In the genomic region with DNA sequence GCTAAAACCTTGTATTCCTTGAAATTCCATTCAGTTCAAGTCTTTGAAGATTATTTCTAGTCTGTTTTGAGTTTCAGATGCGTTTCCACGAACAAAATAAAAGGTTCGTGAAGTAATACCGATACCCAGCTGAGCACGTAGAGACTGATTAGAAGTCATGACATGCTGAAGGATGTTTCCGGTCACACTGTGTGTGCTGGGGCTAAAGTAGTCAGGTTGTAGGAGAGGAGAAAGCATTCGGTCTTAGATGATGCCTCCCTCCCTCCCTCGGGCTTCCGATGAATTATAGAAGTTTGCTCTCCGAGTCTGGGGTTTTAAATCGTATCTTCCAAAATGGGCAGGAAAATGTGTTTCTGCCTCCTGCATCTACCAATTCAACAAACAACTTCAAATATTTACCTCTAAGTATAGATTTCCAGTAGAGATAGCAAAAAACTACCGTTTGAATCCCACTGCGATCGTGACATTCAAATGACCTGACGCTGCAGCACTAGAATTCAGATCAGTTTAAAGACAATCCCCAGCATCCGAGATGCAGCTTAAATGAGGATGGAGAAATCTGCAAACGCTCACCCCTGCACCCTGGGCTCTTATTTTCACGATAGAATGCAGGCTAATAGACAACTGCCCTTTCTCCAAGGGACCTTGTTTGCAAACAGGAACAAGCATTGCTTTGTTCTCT, we compare ENCODE assay signal across 11 mouse cellular contexts. TPM values are rescaled to one million over a fixed set of nuclear protein-coding genes. Genes with fewer than 3 reads are reported as not detected.
A peak's percentile ranks its signal among the peaks of the same experiment; 100 is the strongest.
DNase-seq lines count a peak whose midpoint lies in the region; ATAC-seq and TF ChIP-seq lines count a peak whose summit lies in the region.
"Had no signal": no experiment of that assay in that cellular context is flagged by ENCODE, and none has a peak within 500 bp of the region (broad histone marks: within the 10 kb centered on the region; RNA-seq: fewer than 3 reads in every experiment).

No protein-coding gene starts in this region.

- peak; percentile 70 for ATAC-seq in midbrain, embryonic 15.5 days (replicated peaks)
- ATAC-seq: Patski had no signal

- H3K4me3 ChIP-seq in left cerebral cortex, adult 2 months = peak overlapping the region; percentile 53
- H3K4me3 ChIP-seq in hindbrain, embryonic 10.5 days = peak overlapping the region; percentile 43
- H3K4me3 ChIP-seq in midbrain, embryonic 15.5 days = peak overlapping the region; percentile 39
- H3K4me3 ChIP-seq: liver, embryonic 13.5 days had no signal

- intact Hi-C loops in left cerebral cortex, adult 2 months (cut with DNase I) = no loop called here

- TF ChIP-seq CTCF in left cerebral cortex, adult 2 months (IDR thresholded peaks at IDR 0.05) = no peak

- H3K27ac ChIP-seq in left cerebral cortex, adult 2 months = peak overlapping the region; percentile 50
- H3K27ac ChIP-seq in hindbrain, embryonic 10.5 days = 0 out of 2 replicates have a peak overlapping the region, but pooled peaks have one; percentile 50
- peak overlapping the region; percentile 55 for H3K27ac ChIP-seq in midbrain, embryonic 15.5 days
- H3K27ac ChIP-seq: liver, embryonic 13.5 days had no signal

- peaks cover 13% of the 10 kb centered on the region for H3K4me1 ChIP-seq in hindbrain, embryonic 10.5 days (replicated peaks)
- H3K4me1 ChIP-seq in midbrain, embryonic 15.5 days = peaks cover 7% of the 10 kb centered on the region; the same call in 1 of the 2 replicates

- DNase-seq in embryo, embryonic 10.5 days (ENCODE audit: low spot score) = peak; percentile 21
- no peak for DNase-seq in embryo, embryonic 9.5 days (ENCODE audit: extremely low spot score)
- DNase-seq in left cerebral cortex, adult 2 months (ENCODE audit: extremely low spot score in 1 of 2, low spot score in 2 of 2) = no peak
- no peak for DNase-seq in left cerebral cortex, adult 8-10 months (ENCODE audit: low spot score in 2 of 2)
- no peak for DNase-seq in hindbrain, embryonic 10.5 days (ENCODE audit: low spot score)
- DNase-seq in adrenal gland, adult 2 months = no peak
- no peak for DNase-seq in urinary bladder, postnatal 4 days (ENCODE audit: low spot score in 2 of 2)
- DNase-seq: kidney, adult 11 months; liver, embryonic 13.5 days had no signal

- peaks cover 10% of the 10 kb centered on the region for H3K27me3 ChIP-seq in hindbrain, embryonic 10.5 days (ENCODE audit: insufficient read depth, poor library complexity, severe bottlenecking)
- 0 out of 2 replicates have a peak, but pooled peaks cover 3% of the 10 kb centered on the region for H3K27me3 ChIP-seq in midbrain, embryonic 15.5 days (replicated peaks)
- H3K27me3 ChIP-seq: Patski had no signal

- H3K36me3 ChIP-seq in hindbrain, embryonic 10.5 days = no peaks in the 10 kb centered on the region
- no peaks in the 10 kb centered on the region for H3K36me3 ChIP-seq in midbrain, embryonic 15.5 days (replicated peaks)
- H3K36me3 ChIP-seq: liver, embryonic 13.5 days had no signal

- WGBS in hindbrain, embryonic 10.5 days = 24% methylated on average over 18 of the region's 18 CpGs
- WGBS in midbrain, embryonic 15.5 days = 15% methylated on average over 18 of the region's 18 CpGs

- H3K9me3 ChIP-seq in hindbrain, embryonic 10.5 days = no peaks in the 10 kb centered on the region
- no peaks in the 10 kb centered on the region for H3K9me3 ChIP-seq in midbrain, embryonic 15.5 days
- H3K9me3 ChIP-seq: liver, embryonic 13.5 days had no signal

- H3K4me2 ChIP-seq in midbrain, embryonic 15.5 days = peak overlapping the region; percentile 58
- H3K4me2 ChIP-seq: liver, embryonic 13.5 days had no signal

- H3K9ac ChIP-seq in midbrain, embryonic 15.5 days = peak overlapping the region; percentile 43
- H3K9ac ChIP-seq: liver, embryonic 13.5 days had no signal

RNA-seq across cellular contexts. Expression of gene Asah2, which starts 5.6 kb away (rescaled TPM):
- total RNA-seq in left cerebral cortex, adult 2 months (2021) = 10 to 100 TPM in 1 of 2 experiments, 1 to 10 TPM in 1; 8.3 to 12.3 TPM
- total RNA-seq in left cerebral cortex, adult 8-10 months (2022) = 10 to 100 TPM; 14.8 to 17.8 (median 16.3) TPM
- 0.24 and 0.34 TPM in 2 replicates for polyA plus RNA-seq in hindbrain, embryonic 10.5 days (2016; fragmentation: Nextera tagmentation; extraction: Ambion mirVana)
- 0.47 and 0.54 TPM in 2 replicates for polyA plus RNA-seq in midbrain, embryonic 15.5 days (2015; fragmentation: Nextera tagmentation; extraction: Ambion mirVana)
- 10 to 100 TPM; 20.5 to 25.7 TPM for total RNA-seq in adrenal gland, adult 2 months (2021)
- 12.1 and 13.0 TPM in 2 replicates for polyA plus RNA-seq in adrenal gland, adult 2 months (2012; rRNA removed)
